Mouse (Mus musculus) midbrain, postnatal 0 days (tissue): ENCODE data around the gene Nt5c1a. TPM values are rescaled to one million over a fixed set of nuclear protein-coding genes. Genes with fewer than 3 reads are reported as not detected.

ENCODE experiments used
- ATAC-seq: fragments of 200-750 bp; cut with Nextera tagmentation; 2 replicates; pipeline ENCODE4 v1.8.0; 2017; ENCODE audit warnings: moderate number of reproducible peaks, mild to moderate bottlenecking, moderate TSS enrichment, moderate library complexity; ENCODE audit not compliant: low FRiP score
- DNase-seq: peaks from one replicate; pipeline ENCODE4 v3.0.0-alpha.2; 2015; ENCODE audit warnings: low spot score
- H3K27ac ChIP-seq: fragments of 300-500 bp; sonication (generic); 2 replicates; pipeline ENCODE4 v1.5.1; 2014; ENCODE audit warnings: low read depth, mild to moderate bottlenecking, low read length, mixed read lengths
- H3K27me3 ChIP-seq: fragments of 300-500 bp; sonication (generic); 2 replicates; pipeline ENCODE4 v1.6.1; 2014; ENCODE audit warnings: low read length, control low read depth, mixed read lengths; ENCODE audit not compliant: insufficient read depth
- H3K36me3 ChIP-seq: fragments of 300-500 bp; sonication (generic); 2 replicates; pipeline ENCODE4 v1.6.1; 2014; ENCODE audit warnings: low read length, control low read depth, mixed read lengths; ENCODE audit not compliant: insufficient read depth
- H3K4me1 ChIP-seq: fragments of 300-500 bp; sonication (generic); 2 replicates; pipeline ENCODE4 v1.6.1; 2014; ENCODE audit warnings: mild to moderate bottlenecking, control low read depth, antibody characterized with exemption, low read length, mixed read lengths; ENCODE audit not compliant: insufficient read depth
- H3K4me2 ChIP-seq: fragments of 300-500 bp; sonication (generic); 2 replicates; pipeline ENCODE4 v1.6.1; 2014; ENCODE audit warnings: low read depth, mild to moderate bottlenecking, low read length, mixed read lengths; ENCODE audit not compliant: poor library complexity, severe bottlenecking
- H3K4me3 ChIP-seq: fragments of 300-500 bp; sonication (generic); 2 replicates; pipeline ENCODE4 v1.5.1; 2014; ENCODE audit warnings: low read depth, mild to moderate bottlenecking, low read length, moderate library complexity
- H3K9ac ChIP-seq: fragments of 300-500 bp; sonication (generic); replicated peaks from 2 replicates; pipeline ENCODE4 v1.6.1; 2014; ENCODE audit warnings: mild to moderate bottlenecking, low read length, moderate library complexity, mixed read lengths; ENCODE audit not compliant: poor library complexity, severe bottlenecking
- H3K9me3 ChIP-seq: fragments of 300-500 bp; sonication (generic); 2 replicates; pipeline ENCODE4 v1.6.1; 2016; ENCODE audit warnings: low read length, control low read depth
- CTCF ChIP-seq: IDR thresholded peaks from 2 replicates; pipeline ENCODE4 v1.5.1; 2016; ENCODE audit warnings: antibody characterized with exemption, mild to moderate bottlenecking
- WGBS: fragments of 180-500 bp; shearing (Covaris S2); extraction: QIAGEN DNeasy Blood & Tissue Kit; methylation state at CpG from one replicate; pipeline ENCODE4 v1.1.7; 2014; 5-methylcytosine and 5-hydroxymethylcytosine counted together
- polyA plus RNA-seq: library from polyadenylated mRNA; unstranded; fragments of >200 nt; fragmentation: Nextera tagmentation; extraction: Ambion mirVana; gene quantifications from 2 replicates; pipeline ENCODE4 v1.2.1, GENCODE M21; 2015
- total RNA-seq: library from RNA; depleted of rRNA; stranded (reverse); fragments of >200 nt; gene quantifications from 2 replicates; pipeline ENCODE4 v1.2.3, GENCODE M21; 2014

Gene Nt5c1a
- total and polyA plus RNA-seq, 2 experiments from 2014 or later: 0.33 to 1.9 TPM

DNA sequence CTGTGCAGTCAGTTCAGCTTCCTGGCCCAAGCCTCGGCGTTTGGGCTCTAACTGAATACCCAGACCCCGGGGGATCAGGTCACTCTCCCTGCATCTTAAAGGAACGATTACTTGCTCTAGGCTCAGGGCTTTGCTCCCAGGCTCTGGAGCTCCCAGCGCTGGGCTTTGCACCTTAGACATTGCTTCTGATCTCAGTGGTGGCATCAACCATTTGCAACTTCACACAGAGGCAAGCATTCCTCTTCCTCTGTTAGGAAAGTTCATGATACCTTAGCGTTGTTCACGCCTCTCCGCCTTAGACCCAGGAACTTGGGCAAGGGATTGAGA, 753 bp downstream of the Nt5c1a start:
- Histone ChIP-seq H3K27me3 (peaks cover 5% of the 10 kb centered on the region; the same call in 1 of the 2 replicates), H3K9ac (no peak overlapping the region), H3K9me3 (no peaks in the 10 kb centered on the region), H3K27ac (no peak overlapping the region), H3K4me1 (peaks cover 3% of the 10 kb centered on the region; the same call in 1 of the 2 replicates), H3K4me2 (peak overlapping the region; percentile 69), H3K36me3 (no peaks in the 10 kb centered on the region), H3K4me3 (peak overlapping the region; percentile 37; the same call in 1 of the 2 replicates)
- ATAC-seq: no peak
- WGBS: 15% methylated on average over 8 of the region's 8 CpGs
- TF ChIP-seq CTCF: no peak
- no peak for DNase-seq

GRCm38 (mm10) chr4:123207337-123207736, 6.0 kb downstream of the Nt5c1a start:
- DNase-seq: no peak
- peaks cover 3% of the 10 kb centered on the region; the same call in 1 of the 2 replicates for H3K4me1 ChIP-seq
- H3K4me3 ChIP-seq: no peak overlapping the region
- WGBS: 82% methylated on average over 5 of the region's 5 CpGs
- H3K36me3 ChIP-seq: no peaks in the 10 kb centered on the region
- H3K9ac ChIP-seq: no peak overlapping the region
- no peaks in the 10 kb centered on the region for H3K9me3 ChIP-seq
- ATAC-seq: no peak
- H3K27me3 ChIP-seq: no peaks in the 10 kb centered on the region
- no peak overlapping the region for H3K4me2 ChIP-seq
- TF ChIP-seq CTCF: no peak
- H3K27ac ChIP-seq: no peak overlapping the region

DNA sequence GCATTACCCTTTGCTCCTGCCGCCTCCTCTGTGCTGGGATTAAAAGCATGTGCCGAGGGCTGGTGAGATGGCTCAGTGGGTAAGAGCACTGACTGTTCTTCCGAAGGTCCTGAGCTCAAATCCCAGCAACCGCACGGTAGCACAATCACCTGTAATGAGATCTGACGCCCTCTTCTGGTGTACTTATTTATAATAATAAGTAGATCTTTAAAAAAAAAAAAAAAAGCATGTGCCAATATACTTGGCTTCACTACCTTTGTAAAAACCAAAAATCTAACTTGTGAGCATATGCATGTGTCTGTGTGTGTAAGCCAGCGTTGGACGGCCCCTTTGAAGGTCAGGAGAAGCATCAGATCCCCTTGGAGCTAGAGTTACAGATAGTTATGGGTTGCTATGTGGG, 9.7 kb downstream of the Nt5c1a start:
- TF ChIP-seq CTCF: no peak
- 51% methylated on average over 8 of the region's 8 CpGs for WGBS
- Histone ChIP-seq H3K27ac (no peak overlapping the region), H3K4me2 (no peak overlapping the region), H3K9me3 (no peaks in the 10 kb centered on the region), H3K27me3 (no peaks in the 10 kb centered on the region), H3K4me1 (peaks cover 13% of the 10 kb centered on the region), H3K9ac (no peak overlapping the region), H3K4me3 (no peak overlapping the region), H3K36me3 (no peaks in the 10 kb centered on the region)
- DNase-seq (no peak), ATAC-seq (no peak)

- H3K36me3 ChIP-seq: no peaks in the 10 kb centered on the region
- H3K27ac ChIP-seq: no peak overlapping the region
- no peak overlapping the region for H3K4me3 ChIP-seq
- H3K27me3 ChIP-seq: no peaks in the 10 kb centered on the region
- H3K9me3 ChIP-seq: no peaks in the 10 kb centered on the region
- 71% methylated on average over 5 of the region's 5 CpGs for WGBS
- H3K4me2 ChIP-seq: no peak overlapping the region
- DNase-seq (no peak), ATAC-seq (no peak)
- TF ChIP-seq CTCF: no peak
- peaks cover 13% of the 10 kb centered on the region for H3K4me1 ChIP-seq
- H3K9ac ChIP-seq: no peak overlapping the region
These were observed 10.1 kb downstream of the Nt5c1a start for GRCm38 (mm10) chr4:123211453-123211852.

GRCm38 (mm10) chr4:123212330-123212729, 11.0 kb downstream of the Nt5c1a start:
- ATAC-seq: no peak

GRCm38 (mm10) chr4:123213975-123214374, 12.7 kb downstream of the Nt5c1a start:
- H3K4me3 ChIP-seq: no peak overlapping the region
- H3K36me3 ChIP-seq: no peaks in the 10 kb centered on the region
- 95% methylated on average over 9 of the region's 9 CpGs for WGBS
- no peak for ATAC-seq
- no peak for TF ChIP-seq CTCF
- no peak overlapping the region for H3K27ac ChIP-seq
- no peaks in the 10 kb centered on the region for H3K9me3 ChIP-seq
- H3K4me1 ChIP-seq: peaks cover 13% of the 10 kb centered on the region
- no peak overlapping the region for H3K4me2 ChIP-seq
- no peak overlapping the region for H3K9ac ChIP-seq
- H3K27me3 ChIP-seq: no peaks in the 10 kb centered on the region
- DNase-seq: no peak

More at GRCm38 (mm10) chr4:123212330-123212729, 11.0 kb downstream of the Nt5c1a start:
- WGBS: 16% methylated on average over 2 of the region's 2 CpGs
- H3K4me2 ChIP-seq: no peak overlapping the region
- no peak overlapping the region for H3K27ac ChIP-seq
- no peaks in the 10 kb centered on the region for H3K36me3 ChIP-seq
- H3K9me3 ChIP-seq: no peaks in the 10 kb centered on the region
- H3K4me1 ChIP-seq: peaks cover 13% of the 10 kb centered on the region
- TF ChIP-seq CTCF: no peak
- DNase-seq: peak; percentile 24
- H3K9ac ChIP-seq: no peak overlapping the region
- no peaks in the 10 kb centered on the region for H3K27me3 ChIP-seq
- no peak overlapping the region for H3K4me3 ChIP-seq
